Mouse (Mus musculus): ENCODE data around the gene Gm3159.
"Not testable (repeated sequence)": the region's sequence is repeated elsewhere in the genome, so short reads cannot be mapped to it uniquely, and the experiment has no call there.

Gene Gm3159

DNA sequence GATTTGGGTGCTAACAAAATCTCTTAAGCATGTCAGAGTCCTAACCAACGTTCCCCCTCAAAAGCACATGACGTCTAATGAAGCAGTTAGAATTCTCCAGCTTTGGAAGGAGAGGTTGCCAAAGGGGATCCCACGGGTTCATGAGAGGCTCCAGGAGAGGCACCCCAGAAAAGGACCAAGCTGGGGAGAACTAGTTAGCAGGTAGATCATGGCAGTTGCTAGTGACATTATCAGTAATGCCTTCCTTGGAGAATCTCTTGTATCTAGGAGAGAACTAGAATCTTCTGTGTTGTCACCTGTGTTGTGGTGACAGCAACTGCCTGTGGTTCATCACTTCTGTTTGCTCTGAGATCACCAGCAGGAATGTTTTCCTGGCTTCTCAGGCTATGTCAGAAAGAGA, at the start of gene Gm3159:
Gene Gm3159, plus strand, starts transcription at position 301 of the 400 bp plus-strand sequence.
- not testable (repeated sequence) for DNase-seq (ENCODE audit: low spot score in 2 of 2)

DNA sequence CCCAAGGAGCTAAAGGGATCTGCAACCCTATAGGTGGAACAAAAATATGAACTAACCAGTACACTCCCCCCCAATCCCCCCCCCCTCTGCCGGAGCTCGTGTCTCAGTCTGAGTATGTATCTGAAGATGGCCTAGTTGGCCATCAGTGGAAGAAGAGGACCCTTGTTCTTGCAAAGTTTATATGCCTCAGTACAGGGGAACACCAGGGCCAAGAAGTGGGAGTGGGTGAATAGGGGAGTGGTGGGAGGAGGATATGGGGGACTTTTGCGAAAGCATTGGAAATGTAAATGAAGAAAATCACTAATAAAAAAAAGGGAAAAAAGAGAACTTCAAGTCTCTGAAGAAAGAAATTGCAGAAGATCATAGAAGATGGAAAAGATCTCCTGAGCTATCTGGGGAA, 28.3 kb upstream of the Gm3159 start:
- not testable (repeated sequence) for DNase-seq (ENCODE audit: low spot score in 2 of 2)

DNA sequence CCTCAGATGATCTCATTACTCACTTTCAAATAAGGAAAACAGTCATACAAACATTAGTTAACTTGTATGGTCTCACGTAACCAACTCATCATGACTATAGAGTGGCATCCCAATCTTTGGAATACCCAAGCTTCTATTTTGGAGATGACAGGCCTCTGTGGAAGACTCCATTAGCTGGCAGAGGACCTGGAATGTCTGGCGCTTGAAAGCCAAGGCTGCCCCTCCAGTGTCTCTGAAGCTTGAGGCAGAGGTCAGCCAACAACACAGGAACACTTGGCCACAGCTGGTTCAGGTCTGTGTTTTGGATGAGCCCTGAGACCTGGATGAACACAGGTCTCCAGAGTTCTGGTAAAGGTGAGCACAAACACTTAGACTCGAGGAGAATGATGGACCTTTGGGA, 27.6 kb upstream of the Gm3159 start:
- not testable (repeated sequence) for DNase-seq (ENCODE audit: low spot score in 2 of 2)

DNA sequence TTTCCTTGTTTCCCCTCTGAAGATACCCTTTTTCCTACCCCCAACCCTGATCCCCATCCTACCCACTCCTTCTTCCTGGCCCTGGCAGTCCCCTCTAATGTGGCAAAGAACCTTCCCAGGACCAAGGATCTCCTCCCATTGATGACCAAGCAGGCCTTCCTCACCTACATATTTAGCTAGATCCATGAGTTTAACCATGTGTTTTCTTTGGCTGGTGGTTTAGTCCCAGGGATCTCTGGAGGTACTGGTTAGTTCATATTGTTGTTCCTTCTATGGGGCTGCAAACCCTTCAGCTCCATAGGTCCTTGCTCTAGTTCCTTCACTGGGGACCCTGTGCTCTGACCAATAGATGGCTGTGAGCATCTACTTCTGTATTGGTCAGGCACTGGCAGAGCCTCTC, 19.5 kb upstream of the Gm3159 start:
- not testable (repeated sequence) for DNase-seq (ENCODE audit: low spot score in 2 of 2)

DNA sequence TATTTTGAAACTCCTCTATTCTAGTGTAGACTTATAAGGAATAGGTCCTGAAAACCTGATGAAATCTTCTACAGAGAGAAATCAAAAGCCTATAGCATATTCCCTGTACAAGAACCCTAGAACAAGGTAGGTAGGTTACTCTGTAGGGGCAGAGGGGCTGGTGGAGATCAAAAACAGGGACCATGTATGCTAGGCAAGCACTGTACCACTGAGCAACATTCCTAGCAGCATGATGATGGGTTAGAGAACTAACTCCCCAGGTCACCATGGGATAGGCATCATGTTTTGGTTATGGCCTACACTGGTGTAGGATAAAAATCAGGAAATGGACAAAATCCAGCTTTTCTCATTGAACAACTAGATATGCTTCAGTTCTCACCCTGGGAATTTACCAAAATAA, 11.7 kb upstream of the Gm3159 start:
- not testable (repeated sequence) for DNase-seq (ENCODE audit: low spot score in 2 of 2)

DNA sequence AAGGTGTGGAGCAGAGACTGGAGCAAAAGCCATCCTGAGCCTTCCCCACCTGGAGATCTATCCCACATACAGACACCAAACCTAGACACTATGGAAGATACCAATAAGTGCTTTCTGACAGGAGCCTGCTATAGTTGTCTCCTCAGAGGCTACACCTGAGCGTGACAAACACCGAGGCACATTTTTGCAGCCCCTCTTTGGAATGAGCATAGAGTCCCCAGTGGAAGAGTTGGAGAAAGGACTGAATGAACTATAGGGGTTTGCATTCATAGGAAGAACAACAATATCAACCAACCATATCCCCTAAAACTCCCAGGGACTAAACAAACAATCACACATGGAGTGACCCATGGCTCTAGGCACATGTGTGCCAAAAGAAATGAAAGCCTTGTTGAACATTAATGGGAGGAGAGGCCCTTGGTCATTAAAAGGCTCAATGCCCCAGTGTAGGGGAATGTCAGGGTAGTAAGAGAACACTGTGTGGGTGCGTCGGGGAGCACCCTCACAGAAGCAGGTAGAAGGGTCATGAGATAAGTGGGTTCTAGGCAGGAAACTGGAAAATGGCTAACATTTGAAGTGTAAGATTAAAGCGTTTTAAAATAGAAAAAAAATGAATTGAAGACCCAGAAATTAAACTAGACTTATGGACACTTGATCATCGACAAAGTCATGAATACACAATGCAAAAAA, 4.3 kb upstream of the Gm3159 start:
- DNase-seq (ENCODE audit: low spot score in 2 of 2): not testable (repeated sequence)

DNA sequence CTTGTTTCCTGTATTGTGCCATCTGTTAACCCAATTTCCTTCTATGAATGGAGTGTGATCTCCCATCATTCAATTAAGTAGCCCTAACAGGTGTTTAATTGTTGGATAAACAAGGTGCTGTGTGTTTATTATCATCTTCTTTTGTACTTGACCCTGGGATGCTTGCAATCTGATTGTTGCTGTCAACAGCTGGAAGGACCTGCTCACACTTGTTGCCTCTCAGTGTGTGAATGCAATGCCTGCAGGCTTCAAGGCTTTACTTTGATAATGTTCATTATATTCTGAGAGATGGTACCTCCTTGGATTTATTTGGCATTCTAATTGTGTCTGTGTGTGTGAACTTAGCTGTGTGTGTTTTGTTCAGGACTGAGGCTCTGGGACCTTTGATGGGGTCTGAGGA, 1.3 kb downstream of the Gm3159 start:
- DNase-seq (ENCODE audit: low spot score in 2 of 2): not testable (repeated sequence)

DNA sequence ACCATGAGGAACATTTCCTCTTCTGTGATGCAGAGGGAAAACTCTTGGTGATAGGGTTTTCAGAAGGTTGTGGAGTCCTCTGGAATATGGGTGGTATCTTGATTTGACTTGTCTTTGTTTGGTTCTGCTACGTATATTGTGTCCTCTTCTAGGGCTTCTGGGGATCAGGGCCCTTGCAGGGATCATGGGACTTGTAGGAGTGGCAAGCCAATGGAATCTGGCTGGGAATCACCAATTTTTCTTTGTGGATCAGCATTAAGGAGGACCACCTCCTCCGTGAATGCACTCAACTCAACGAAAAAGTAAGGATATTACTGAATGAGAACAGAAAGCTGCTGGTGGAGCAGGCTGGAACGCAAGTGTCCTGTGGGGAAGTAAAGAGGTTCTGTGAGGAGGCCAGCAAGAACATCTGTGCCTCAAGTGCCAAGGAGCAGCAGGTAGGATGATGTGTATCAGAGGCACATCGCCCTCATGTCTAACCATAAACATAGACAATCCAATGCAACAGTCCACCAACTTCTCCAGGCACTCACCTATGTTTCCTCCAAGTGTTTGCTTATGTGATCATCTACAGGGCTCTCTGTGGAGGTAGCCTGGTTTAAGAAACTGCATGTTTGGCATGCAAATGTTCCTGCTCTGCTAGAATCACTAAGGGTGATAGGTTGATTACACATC, 2.9 kb downstream of the Gm3159 start:
- DNase-seq (ENCODE audit: low spot score in 2 of 2): not testable (repeated sequence)

DNA sequence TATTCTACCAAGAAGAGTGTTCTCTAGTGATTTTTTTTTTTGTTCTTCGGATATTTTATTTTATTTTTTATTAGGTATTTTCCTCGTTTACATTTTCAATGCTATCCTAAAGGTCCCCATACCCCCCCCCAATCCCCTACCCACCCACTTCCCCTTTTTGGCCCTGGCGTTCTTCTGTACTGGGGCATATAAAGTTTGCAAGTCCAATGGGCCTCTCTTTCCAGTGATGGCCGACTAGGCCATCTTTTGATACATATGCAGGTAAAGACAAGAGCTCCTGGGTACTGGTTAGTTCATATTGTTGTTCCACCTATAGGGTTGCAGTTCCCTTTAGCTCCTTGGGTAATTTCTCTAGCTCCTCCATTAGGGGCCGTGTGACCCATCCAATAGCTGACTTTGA, 3.9 kb downstream of the Gm3159 start:
- not testable (repeated sequence) for DNase-seq (ENCODE audit: low spot score in 2 of 2)

DNA sequence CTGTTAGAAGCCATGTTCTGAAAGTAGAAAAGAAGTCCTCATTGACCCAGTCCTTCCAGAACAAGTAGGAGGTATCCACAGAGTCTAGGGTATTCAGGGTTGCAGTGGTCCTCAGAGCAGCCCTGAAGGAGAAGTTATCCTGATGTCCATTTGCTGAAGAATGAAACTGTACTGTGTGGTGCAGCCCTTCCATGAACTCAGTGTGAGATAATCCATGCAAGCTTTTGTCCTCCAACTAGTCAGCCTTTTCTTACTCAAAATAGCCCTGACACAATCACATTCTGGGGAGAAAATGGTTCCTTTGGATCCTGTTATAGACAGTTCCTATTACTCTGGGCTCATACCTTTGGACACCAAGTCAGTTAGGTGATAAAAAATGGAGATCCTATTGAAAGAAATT, 6.5 kb downstream of the Gm3159 start:
- DNase-seq (ENCODE audit: low spot score in 2 of 2): not testable (repeated sequence)

DNA sequence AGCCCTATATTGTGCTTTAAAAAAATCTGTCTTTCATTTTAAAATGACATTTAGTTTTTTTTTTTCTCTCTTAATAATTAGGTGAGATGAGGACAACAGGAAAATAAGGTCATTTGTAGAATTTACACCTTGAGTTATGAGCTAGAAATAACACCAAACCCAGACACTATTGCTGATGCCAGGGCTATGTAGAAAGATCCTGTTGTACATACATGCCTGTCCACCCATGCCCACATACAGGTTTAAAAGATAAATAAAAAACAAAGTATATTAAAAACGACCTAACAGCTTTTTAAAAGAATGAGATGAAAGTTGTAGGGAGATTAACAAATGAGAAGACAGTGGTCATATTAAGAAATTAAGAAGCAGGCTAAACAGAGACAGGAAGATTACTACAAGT, 12.6 kb downstream of the Gm3159 start:
- DNase-seq (ENCODE audit: low spot score in 2 of 2): not testable (repeated sequence)

DNA sequence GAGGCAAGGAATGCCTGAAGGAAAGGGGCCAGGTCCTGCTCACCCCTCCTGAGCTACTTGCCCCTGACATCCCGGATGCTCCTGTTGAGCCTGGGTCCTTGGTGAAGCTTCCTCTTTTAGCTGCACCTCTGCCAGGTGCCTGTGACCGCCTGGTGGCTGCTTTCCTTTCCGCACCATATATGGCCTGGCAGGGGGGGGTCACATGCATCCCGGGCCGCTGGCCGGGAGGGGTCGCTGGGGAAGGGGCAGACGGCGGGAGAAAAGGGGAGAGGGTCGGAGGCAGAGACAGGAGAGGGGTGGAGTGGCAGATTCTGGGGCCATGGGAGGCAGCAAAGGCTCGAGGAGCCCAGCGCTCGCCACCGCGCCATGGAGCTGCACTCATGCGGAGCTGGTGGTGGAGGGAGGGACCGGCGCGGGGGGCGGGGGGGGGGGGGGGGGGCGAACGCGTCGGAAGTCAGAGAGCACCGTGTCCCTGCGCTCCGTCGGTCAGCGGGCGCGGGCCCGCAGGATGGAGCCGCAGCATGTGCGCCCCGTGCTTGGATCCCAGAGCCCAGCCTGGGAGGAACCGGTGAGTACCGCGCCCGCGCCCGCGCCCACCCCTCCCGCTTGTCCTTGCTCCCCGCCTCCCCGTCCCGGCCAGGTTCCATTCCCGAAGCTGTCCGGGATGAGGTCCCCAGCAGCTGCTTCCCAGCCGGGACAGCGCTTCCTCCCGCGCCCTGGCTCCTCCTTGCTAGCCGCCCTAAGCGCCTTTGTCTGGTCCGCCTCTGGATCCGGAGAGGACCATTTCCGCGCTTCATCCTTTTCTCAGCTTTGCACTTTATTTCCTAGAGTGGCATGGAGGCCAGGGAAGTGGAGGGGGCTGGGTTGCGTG, 17.9 kb downstream of the Gm3159 start, which contains the start of gene Gm3164:
Gene Gm3164, plus strand, starts transcription at position 484 of the 871 bp plus-strand sequence.
- DNase-seq (ENCODE audit: low spot score in 2 of 2): not testable (repeated sequence)

DNA sequence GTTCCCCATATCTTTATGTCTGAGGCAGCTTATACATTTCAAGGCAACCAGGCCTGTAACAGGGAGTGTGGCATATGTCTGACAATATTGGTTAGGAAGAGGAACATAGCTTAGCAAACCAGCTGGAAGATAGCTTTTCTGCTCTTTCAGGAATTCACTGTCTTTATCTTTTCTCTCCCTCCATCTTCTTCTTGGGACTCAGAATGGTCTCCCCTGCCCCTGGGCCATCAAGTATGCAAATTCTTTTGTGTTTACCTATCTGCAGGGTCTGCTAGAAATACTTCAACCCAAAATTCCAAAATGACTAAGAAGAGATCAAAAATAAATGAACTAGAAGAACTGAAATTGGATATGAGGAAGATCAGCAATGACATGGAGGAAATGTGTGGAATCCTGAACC, 33.4 kb downstream of the Gm3159 start, which contains the start of gene Gm3173:
Gene Gm3173, plus strand, starts transcription at position 301 of the 400 bp plus-strand sequence.
- DNase-seq (ENCODE audit: low spot score in 2 of 2): not testable (repeated sequence)
